Comparison of ENCODE assay signal across 10 mouse cellular contexts in genomic region chr17:85645312-85645711, GRCm38 (mm10). TPM values are rescaled to one million over a fixed set of nuclear protein-coding genes. Genes with fewer than 3 reads are reported as not detected.
DNase-seq lines count a peak whose midpoint lies in the region; ATAC-seq lines count a peak whose summit lies in the region.
"Had no signal": no experiment of that assay in that cellular context is flagged by ENCODE, and none has a peak within 500 bp of the region (broad histone marks: within the 10 kb centered on the region; RNA-seq: fewer than 3 reads in every experiment).

No protein-coding gene starts in this region.

- 0 out of 2 replicates have a peak, but pooled peaks have one; percentile 31 for ATAC-seq in neural tube, embryonic 11.5 days (ENCODE audit: insufficient read depth, low FRiP score, low TSS enrichment)
- peak; percentile 64 for ATAC-seq in forebrain, embryonic 13.5 days
- no peak for ATAC-seq in limb, embryonic 11.5 days (ENCODE audit: insufficient number of reproducible peaks, low FRiP score, low TSS enrichment, low read depth)
- peak; percentile 37 for ATAC-seq in stomach, embryonic 16.5 days (ENCODE audit: insufficient read depth, low FRiP score)

- H3K27me3 ChIP-seq in neural tube, embryonic 11.5 days (ENCODE audit: control insufficient read depth, insufficient read depth, low read length), result peaks cover 53% of the 10 kb centered on the region
- H3K27me3 ChIP-seq in forebrain, embryonic 13.5 days, result peaks cover 63% of the 10 kb centered on the region
- peaks cover 38% of the 10 kb centered on the region for H3K27me3 ChIP-seq in limb, embryonic 11.5 days (ENCODE audit: control insufficient read depth, insufficient read depth, low read length)
- H3K27me3 ChIP-seq in stomach, embryonic 16.5 days (ENCODE audit: control insufficient read depth, insufficient read depth, low read length), result peaks cover 15% of the 10 kb centered on the region

- H3K36me3 ChIP-seq in neural tube, embryonic 11.5 days (ENCODE audit: control insufficient read depth, insufficient read depth, low read length), result no peaks in the 10 kb centered on the region
- no peaks in the 10 kb centered on the region for H3K36me3 ChIP-seq in forebrain, embryonic 13.5 days (ENCODE audit: poor library complexity, severe bottlenecking)
- H3K36me3 ChIP-seq in limb, embryonic 11.5 days (ENCODE audit: control insufficient read depth, insufficient read depth, low read length), result no peaks in the 10 kb centered on the region
- no peaks in the 10 kb centered on the region for H3K36me3 ChIP-seq in stomach, embryonic 16.5 days (ENCODE audit: control insufficient read depth, insufficient read depth, low read length)

- DNase-seq in neural tube, embryonic 11.5 days (ENCODE audit: low spot score), result peak; percentile 11
- no peak for DNase-seq in neural tube, embryonic 10.5 days (ENCODE audit: extremely low spot score, low spot score)
- no peak for DNase-seq in limb, embryonic 11.5 days (ENCODE audit: low spot score)
- DNase-seq in layer of hippocampus, adult 9-11 months, result no peak
- DNase-seq in right cerebral cortex, adult 18-20 months, result no peak
- no peak for DNase-seq in gastrocnemius, postnatal 14 days
- DNase-seq: thymus, adult 18-20 months had no signal

- H3K9ac ChIP-seq in neural tube, embryonic 11.5 days (ENCODE audit: low read length), result 0 out of 2 replicates have a peak overlapping the region, but pooled peaks have one; percentile 19
- H3K9ac ChIP-seq in forebrain, embryonic 13.5 days, result peak overlapping the region; percentile 53
- no peak overlapping the region for H3K9ac ChIP-seq in limb, embryonic 11.5 days (ENCODE audit: low read length)
- peak overlapping the region; percentile 55; the same call in 1 of the 2 replicates for H3K9ac ChIP-seq in stomach, embryonic 16.5 days (ENCODE audit: low read length)

- peak overlapping the region; percentile 43 for H3K4me2 ChIP-seq in neural tube, embryonic 11.5 days (ENCODE audit: low read depth)
- H3K4me2 ChIP-seq in forebrain, embryonic 13.5 days, result peak overlapping the region; percentile 66
- H3K4me2 ChIP-seq in limb, embryonic 11.5 days (ENCODE audit: low read depth, severe bottlenecking), result peak overlapping the region; percentile 41
- H3K4me2 ChIP-seq in stomach, embryonic 16.5 days (ENCODE audit: low read depth, low read length), result peak overlapping the region; percentile 60

- no peak overlapping the region for H3K27ac ChIP-seq in neural tube, embryonic 11.5 days (ENCODE audit: low read depth, low read length)
- peak overlapping the region; percentile 57; the same call in 1 of the 2 replicates for H3K27ac ChIP-seq in forebrain, embryonic 13.5 days
- H3K27ac ChIP-seq in limb, embryonic 11.5 days (replicated peaks; ENCODE audit: low read depth, low read length), result no peak overlapping the region
- peak overlapping the region; percentile 30; the same call in 1 of the 2 replicates for H3K27ac ChIP-seq in stomach, embryonic 16.5 days (ENCODE audit: low read length)

- intact Hi-C loops in gastrocnemius, postnatal 14 days (cut with DNase I; ENCODE audit: low total_unique reads), result no loop called here

- no peaks in the 10 kb centered on the region for H3K9me3 ChIP-seq in neural tube, embryonic 11.5 days (ENCODE audit: control insufficient read depth, low read length)
- H3K9me3 ChIP-seq in forebrain, embryonic 13.5 days (replicated peaks), result no peaks in the 10 kb centered on the region
- H3K9me3 ChIP-seq in limb, embryonic 11.5 days (ENCODE audit: control insufficient read depth, low read length), result no peaks in the 10 kb centered on the region
- H3K9me3 ChIP-seq in stomach, embryonic 16.5 days (replicated peaks; ENCODE audit: control insufficient read depth, low read length), result no peaks in the 10 kb centered on the region

- H3K4me1 ChIP-seq in neural tube, embryonic 11.5 days (ENCODE audit: control insufficient read depth, insufficient read depth, low read length), result no peaks in the 10 kb centered on the region
- peaks cover 17% of the 10 kb centered on the region for H3K4me1 ChIP-seq in forebrain, embryonic 13.5 days
- no peaks in the 10 kb centered on the region for H3K4me1 ChIP-seq in limb, embryonic 11.5 days (ENCODE audit: control insufficient read depth, insufficient read depth, low read length)
- no peaks in the 10 kb centered on the region; the same call in 1 of the 2 replicates for H3K4me1 ChIP-seq in stomach, embryonic 16.5 days (ENCODE audit: control insufficient read depth, insufficient read depth, low read length)

- 7% methylated on average over 10 of the region's 12 CpGs for WGBS in neural tube, embryonic 11.5 days
- 5% methylated on average over 9 of the region's 12 CpGs for WGBS in forebrain, embryonic 13.5 days
- WGBS in limb, embryonic 11.5 days, result 8% methylated on average over 9 of the region's 12 CpGs
- WGBS in stomach, embryonic 16.5 days, result 10% methylated on average over 10 of the region's 12 CpGs

- H3K4me3 ChIP-seq in neural tube, embryonic 11.5 days (ENCODE audit: low read depth, low read length), result peak overlapping the region; percentile 25
- H3K4me3 ChIP-seq in forebrain, embryonic 13.5 days, result peak overlapping the region; percentile 39
- H3K4me3 ChIP-seq in limb, embryonic 11.5 days (ENCODE audit: low read depth, low read length), result peak overlapping the region; percentile 21
- H3K4me3 ChIP-seq in stomach, embryonic 16.5 days (replicated peaks; ENCODE audit: low read length), result peak overlapping the region; percentile 27

RNA-seq across cellular contexts. Expression of gene Six3, which starts 31.9 kb away (rescaled TPM):
- polyA plus RNA-seq in neural tube, embryonic 11.5 days (2014; fragmentation: Nextera tagmentation; extraction: Ambion mirVana), result 0.13 and 0.19 TPM in 2 replicates
- polyA plus RNA-seq in forebrain, embryonic 13.5 days (2015; fragmentation: Nextera tagmentation; extraction: Ambion mirVana), result 18.2 and 22.4 TPM in 2 replicates
- not detected in 2 replicates for polyA plus RNA-seq in limb, embryonic 11.5 days (2014; fragmentation: Nextera tagmentation; extraction: Ambion mirVana)
- not detected in 2 replicates for polyA plus RNA-seq in stomach, embryonic 16.5 days (2015; fragmentation: Nextera tagmentation; extraction: Ambion mirVana)
- not detected for total RNA-seq in gastrocnemius, postnatal 14 days (2021)
- total RNA-seq: gastrocnemius, postnatal 4 days had no signal

RNA-seq across cellular contexts. Expression of gene Six2, which starts 42.8 kb away (rescaled TPM):
- 1.5 and 2.1 TPM in 2 replicates for polyA plus RNA-seq in neural tube, embryonic 11.5 days (2014; fragmentation: Nextera tagmentation; extraction: Ambion mirVana)
- polyA plus RNA-seq in forebrain, embryonic 13.5 days (2015; fragmentation: Nextera tagmentation; extraction: Ambion mirVana), result 0.37 and 0.74 TPM in 2 replicates
- polyA plus RNA-seq in limb, embryonic 11.5 days (2014; fragmentation: Nextera tagmentation; extraction: Ambion mirVana), result 7.8 and 8.4 TPM in 2 replicates
- polyA plus RNA-seq in stomach, embryonic 16.5 days (2015; fragmentation: Nextera tagmentation; extraction: Ambion mirVana), result 2.6 and 3.4 TPM in 2 replicates
- 10 to 100 TPM in 1 of 2 experiments, 1 to 10 TPM in 1; 6.2 to 12.2 TPM for total RNA-seq in gastrocnemius, postnatal 14 days (2021)

Comparison
In these comparisons a context has a peak if more than half of its experiments do, and no peak if none do; other contexts are left out.
1. H3K27ac ChIP-seq: peak in forebrain, embryonic 13.5 days (single experiment) and stomach, embryonic 16.5 days (single experiment); none in neural tube, embryonic 11.5 days (single experiment) and limb, embryonic 11.5 days (single experiment).
2. RNA of gene Six3, which starts 31.9 kb away (polyA plus RNA-seq): 18.2 to 22.4 TPM in forebrain, embryonic 13.5 days; 0.13 to 0.19 TPM in neural tube, embryonic 11.5 days, not detected in limb, embryonic 11.5 days and not detected in stomach, embryonic 16.5 days; every median in the first group is over 10 times any median in the second.
3. Peak in every context shown above with its lines, with median percentiles within 50 percentile points of each other: H3K4me2 ChIP-seq and H3K4me3 ChIP-seq.